Mouse (Mus musculus): ENCODE measurements around the gene Dpagt1.
"Not testable (repeated sequence)": the region's sequence is repeated elsewhere in the genome, so short reads cannot be mapped to it uniquely, and the experiment has no call there.

Dpagt1 gene

DNA sequence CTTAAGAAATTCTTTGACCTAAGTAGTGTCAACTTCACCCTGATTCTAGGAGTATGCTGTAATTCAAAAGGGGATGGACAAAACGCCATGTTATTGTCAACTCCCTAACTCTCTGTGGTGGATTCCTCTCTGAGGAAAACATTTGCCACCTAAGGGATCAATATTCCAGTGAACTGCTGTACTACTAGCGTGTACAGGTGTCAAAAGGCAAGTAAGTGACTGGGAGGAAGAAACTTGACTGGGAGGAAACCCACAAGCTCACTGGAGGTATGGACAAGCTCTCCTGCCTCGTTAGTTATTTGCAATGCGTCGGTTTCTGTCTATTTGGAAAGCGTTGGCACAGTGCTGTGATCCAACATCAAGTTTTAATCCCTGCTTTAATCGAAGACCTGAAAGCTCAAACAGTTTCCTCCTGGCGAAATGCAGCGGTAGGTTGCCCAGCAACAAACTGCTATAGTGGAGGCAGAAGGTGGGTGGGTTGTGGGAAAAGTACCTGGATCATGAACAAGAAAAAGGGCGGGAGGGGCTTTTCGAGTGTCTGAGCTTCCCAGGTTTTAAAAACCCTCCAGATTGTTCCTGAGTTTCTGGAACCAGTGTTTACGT is at the start of gene Dpagt1:
TSS of gene Dpagt1 (plus strand) at position 252 of the 603 bp plus-strand sequence.
- no peak for DNase-seq (ENCODE audit: low spot score)

DNA sequence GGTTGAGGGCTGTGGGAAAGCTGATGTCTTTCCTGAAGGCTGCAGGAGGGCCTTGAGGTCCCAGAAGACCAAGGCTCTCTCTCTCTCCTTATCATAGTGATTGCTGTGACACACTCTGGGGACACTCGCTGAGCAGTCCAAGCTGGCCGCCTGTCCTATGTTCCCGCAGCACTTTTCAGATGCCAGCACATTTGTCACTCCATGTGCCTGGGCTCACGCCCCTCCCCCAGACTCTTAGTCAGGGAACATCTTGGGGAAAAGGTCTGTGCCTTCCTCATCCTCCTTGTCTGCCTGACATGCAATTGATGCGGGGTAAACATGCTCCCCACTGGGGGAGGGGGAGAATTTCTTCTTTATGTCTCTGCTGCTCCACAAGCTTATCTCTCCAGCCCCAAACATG is 42.6 kb upstream of the Dpagt1 start:
- DNase-seq (ENCODE audit: low spot score) = no peak

DNA sequence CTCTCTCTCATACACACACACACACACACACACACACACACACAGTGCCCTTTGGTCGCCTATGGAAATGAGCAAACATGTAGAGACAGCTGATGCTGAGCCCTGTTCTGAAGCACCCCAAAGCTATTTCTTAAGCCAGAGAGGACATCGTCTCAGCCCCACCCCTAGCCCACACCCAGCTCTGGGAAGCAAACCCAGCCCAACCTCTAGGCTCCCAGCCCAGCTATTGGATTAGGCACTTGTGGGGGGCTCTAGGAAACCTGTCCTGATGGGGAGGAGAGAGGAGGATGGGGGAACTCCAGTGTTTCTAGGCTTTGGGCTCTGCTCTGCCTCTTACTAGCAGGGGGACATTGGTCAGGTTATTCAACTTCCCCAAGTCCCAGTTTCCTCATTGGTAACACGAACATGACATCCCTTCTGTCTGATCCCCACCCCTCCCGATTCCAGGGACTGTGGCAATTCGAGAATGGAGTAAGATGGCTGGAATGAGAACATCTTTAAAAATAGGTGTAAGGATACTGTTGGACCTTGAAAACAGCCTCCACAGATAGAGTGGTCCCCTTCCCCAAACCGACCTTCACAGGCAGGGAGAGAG is 39.5 kb upstream of the Dpagt1 start:
- DNase-seq (ENCODE audit: low spot score) = no peak

DNA sequence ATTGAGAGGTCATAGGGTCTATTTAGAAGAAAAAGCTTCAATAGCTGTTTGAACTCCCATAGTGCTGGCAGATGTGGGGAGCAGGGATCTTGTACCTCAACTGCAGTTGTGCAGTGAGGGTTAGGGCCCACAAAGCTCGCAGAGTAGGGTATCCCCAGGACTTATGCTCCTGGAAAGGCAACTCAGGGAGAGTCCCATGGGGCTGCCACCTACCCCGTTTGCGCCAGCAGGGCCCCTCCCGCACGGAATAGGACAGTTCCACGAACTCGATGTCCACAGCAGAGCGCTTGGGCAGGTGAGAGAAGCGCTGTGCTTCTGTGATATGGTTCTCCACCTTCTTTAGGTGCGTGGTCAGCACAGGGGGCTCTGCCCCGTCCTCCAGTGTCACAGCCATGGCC is 38.8 kb upstream of the Dpagt1 start:
- DNase-seq (ENCODE audit: low spot score) = no peak

DNA sequence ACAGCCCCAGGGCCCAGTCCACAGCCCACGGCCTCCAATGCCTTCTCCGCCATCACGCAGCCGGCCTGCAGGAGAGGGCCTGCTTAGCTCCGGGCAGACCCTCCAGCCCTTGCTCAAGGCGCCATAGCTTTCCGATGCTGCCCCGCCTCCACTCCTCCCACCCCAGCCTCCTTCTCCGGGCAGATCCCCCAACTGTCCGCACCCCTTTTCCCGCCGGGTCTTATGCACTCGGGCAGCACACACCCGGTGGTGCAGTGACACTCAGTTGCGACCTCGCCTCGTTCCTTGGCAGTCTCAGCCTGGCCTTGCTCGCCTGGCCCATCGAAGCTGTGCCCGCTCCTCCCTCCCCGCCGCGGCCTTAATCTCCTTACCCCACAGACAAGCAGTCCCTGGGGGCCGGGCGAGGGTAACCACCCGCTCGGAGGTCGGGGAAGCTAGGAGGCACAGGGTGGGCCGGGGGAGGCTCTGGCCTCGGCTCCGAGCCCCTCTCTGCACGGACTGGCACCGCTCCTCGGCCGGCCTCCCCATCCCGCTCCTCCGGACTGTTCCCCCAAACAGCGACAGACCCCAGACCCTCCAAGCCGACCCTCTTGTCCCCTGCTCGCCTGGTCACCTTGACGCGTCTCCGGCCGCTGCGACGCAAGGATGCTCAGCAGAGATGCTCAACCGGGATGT is 38.3 kb upstream of the Dpagt1 start:
- DNase-seq (ENCODE audit: low spot score) = no peak

DNA sequence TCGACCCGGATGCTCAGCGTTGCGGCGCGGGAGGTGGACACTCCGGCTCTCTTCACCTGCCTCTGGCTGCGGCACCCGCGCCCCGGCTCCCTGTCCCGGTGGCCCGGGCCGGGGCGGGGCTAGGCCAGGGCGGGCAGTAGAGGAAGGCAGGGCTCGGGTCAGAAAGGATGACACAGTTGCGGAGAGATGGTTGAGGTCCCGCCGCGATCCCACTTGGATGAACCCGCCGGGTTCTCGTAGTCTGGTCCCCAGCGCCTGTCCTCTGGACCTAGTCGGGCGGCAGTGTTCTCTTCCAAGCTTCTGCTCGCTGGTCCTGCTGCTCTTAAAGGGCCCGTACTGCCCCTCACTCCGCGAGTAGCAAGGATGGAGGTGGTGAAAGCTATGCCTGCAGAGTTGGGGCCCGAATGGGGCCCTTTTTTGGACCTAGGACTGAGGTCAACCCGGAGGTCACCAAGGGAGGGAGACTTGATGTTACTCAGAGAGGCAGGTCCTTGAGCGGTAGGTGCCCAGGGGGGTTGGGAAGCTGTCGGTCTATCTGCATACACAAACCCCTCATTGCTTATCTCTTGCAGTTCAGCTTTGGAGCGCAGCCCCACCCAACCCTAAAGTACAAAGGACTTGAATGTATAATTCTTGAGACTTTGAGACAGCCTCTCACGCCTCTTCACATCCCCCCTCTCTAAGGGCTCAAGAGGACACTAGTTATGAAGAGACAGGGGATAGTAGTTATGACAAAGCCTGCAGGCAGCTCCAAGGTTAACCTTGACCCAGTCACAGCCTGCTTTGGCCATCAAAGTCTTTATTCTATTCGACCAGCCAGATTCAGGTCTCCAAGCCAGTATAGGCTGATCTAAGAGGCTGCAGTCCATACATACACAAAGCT is 37.5 kb upstream of the Dpagt1 start, which contains the start of gene Abcg4:
TSS of gene Abcg4 (minus strand) at position 540 of the 883 bp plus-strand sequence.
- DNase-seq (ENCODE audit: low spot score) = no peak

DNA sequence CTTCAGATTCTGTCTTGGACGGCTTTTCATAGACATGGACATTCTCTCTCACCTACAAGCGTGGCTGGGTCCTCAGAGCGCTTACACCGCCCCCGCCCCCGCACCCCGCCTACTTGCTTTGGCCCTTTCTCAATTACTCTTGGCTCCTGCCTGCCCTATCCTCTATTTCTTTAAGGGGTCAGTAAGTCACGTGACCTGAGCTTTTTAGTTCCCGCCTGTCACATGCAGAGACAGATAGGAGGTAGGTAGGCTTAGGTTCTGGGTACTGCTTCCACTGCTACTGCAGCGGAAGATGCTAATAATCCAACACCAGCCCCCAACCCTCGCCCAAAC is 36.9 kb upstream of the Dpagt1 start:
- DNase-seq (ENCODE audit: low spot score) = no peak

DNA sequence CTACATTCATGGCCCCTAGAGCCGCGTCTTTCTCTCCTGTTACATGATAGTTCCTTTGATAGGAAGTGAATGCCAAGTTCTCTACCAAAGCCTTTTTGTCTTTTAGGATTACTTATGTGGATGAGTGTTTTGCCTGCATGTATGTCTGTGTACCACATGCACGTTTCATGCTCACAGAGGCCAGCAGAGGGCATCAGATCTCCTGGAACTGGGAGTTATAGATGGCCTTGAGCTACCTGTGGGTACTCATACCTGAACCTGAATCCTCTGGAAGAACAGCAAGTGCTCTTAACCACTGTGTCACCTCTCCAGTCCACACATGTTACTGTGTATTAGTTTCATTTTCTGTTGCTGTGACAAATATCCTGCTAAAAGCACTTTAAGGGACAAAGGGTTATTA is 33.3 kb upstream of the Dpagt1 start:
- DNase-seq (ENCODE audit: low spot score) = peak; percentile 58

DNA sequence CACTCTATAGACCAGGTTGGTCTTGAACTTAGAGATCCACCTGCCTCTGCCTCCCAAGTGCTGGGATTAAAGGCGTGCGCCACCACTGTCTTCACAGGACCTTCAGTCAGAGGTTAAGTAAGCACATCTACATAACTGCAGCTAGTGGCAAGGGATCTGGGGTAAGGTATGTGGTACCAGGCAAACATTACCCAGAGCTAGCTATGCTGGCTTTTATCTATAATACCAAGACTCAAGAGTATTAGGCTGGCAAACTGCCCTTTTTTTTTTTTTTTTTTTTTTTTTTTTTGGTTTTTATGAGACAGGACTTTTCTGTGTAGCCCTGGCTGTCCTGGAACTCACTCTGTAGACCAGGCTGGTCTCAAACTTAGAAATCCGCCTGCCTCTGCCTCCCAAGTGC is 25.8 kb upstream of the Dpagt1 start:
- DNase-seq (ENCODE audit: low spot score) = not testable (repeated sequence)

DNA sequence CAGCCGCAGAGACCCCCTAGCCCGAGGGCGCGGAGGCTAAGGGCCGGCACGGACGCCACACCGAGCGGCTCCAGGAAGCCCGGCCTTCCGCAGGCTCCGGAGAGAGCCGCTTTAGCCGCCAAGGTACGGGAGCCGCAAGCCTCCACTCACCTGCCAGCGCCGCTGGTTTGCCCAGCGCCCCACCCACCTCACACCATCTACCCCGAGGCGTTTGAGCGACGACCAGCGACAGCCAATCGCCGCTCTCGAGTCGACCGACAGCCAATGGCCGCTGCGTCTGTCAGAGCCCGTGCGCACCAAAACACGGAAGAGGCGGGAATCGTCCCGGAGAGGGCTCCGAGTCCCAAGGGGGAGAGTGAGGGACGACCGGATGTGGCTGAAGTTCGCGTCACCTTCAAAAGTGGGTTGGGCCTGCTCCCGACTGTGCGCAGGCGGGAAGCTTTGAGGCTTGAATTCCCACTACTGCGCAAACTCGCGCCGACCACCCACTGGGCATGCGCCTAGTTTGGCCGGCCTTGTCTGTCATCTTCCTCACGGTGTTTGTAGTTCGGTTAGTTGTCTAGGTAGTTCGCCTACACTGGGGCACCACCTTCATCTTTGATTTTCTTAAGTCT is 20.2 kb upstream of the Dpagt1 start, which contains the start of gene Hinfp:
TSS of gene Hinfp (minus strand) at position 206 of the 614 bp plus-strand sequence.
- DNase-seq (ENCODE audit: low spot score) = peak; percentile 99

DNA sequence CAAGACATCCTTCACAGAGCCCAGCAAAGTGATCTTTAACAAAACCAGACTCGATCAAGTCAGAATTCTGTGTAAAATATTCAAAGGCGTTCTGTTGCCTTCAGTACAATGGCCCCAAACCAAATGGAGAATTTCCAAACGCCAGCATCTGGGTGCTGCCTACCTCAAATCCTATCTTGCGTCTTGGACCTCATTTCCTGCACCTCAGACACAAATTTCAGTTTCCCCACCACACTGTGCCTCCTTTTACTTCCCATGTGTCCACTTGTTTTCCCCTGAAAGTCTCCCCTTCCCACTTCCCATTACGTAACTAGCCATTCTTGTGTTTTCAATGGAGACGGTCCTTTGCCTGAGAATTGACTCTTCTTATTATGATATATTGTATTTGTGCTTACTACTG is 19.3 kb upstream of the Dpagt1 start:
- no peak for DNase-seq (ENCODE audit: low spot score)

DNA sequence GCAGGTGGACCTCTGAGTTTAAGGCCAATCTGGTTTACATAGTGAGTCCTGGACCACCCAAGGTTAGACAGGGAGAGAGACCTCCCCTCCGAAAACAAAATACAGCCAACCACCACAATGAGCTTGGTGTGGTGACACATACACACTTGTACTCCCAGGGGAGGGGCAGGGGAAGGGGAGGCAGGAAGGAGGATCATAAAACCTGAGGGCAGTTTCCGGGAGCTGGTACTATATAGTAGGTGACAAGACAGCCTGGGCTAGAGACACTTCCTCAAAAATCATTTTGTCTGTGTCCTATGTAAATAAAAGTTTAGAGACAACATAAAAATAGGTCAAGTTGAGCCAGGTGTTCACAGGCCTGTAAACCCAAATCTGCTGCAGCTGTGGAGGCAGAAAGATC is 18.6 kb upstream of the Dpagt1 start:
- DNase-seq (ENCODE audit: low spot score) = no peak

DNA sequence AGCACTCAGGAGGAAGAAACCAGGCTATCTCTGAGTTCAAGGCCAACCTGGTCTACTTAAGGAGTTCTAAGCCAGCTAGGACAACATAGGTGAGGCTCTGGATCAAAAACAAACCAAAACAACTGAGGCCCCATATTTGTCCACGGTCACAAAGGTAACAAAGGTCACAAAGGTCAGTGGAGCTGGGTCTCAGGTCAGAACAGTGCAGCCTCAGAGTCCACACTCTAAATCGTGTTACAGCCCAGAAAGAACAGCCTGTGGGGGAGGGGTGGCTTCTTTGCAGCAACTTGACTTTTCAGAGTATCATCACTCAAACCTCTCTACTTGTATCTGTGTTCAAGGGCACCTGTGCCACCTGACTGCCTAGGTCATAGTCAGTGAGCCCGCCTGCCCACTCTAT is 16.1 kb upstream of the Dpagt1 start:
- DNase-seq (ENCODE audit: low spot score) = no peak

DNA sequence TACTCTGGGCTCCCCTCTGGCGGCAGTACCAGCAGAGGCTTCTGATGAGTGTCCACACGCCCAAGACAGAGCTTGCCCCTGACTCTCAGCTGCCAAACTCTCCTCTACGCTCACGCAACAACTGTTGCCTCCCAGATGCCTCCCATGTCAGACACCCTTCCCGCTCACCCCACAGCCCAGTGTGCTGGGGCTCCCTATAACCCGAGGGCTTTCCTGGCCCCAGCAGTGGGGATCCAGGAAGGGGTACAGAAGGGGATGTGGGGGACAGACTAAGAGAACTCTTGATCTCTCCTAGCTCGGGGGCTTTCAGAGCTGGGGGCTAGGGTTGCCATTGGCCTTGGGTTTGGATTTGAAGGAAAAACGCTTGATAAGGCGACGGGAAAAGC is 15.1 kb upstream of the Dpagt1 start:
- DNase-seq (ENCODE audit: low spot score) = no peak

DNA sequence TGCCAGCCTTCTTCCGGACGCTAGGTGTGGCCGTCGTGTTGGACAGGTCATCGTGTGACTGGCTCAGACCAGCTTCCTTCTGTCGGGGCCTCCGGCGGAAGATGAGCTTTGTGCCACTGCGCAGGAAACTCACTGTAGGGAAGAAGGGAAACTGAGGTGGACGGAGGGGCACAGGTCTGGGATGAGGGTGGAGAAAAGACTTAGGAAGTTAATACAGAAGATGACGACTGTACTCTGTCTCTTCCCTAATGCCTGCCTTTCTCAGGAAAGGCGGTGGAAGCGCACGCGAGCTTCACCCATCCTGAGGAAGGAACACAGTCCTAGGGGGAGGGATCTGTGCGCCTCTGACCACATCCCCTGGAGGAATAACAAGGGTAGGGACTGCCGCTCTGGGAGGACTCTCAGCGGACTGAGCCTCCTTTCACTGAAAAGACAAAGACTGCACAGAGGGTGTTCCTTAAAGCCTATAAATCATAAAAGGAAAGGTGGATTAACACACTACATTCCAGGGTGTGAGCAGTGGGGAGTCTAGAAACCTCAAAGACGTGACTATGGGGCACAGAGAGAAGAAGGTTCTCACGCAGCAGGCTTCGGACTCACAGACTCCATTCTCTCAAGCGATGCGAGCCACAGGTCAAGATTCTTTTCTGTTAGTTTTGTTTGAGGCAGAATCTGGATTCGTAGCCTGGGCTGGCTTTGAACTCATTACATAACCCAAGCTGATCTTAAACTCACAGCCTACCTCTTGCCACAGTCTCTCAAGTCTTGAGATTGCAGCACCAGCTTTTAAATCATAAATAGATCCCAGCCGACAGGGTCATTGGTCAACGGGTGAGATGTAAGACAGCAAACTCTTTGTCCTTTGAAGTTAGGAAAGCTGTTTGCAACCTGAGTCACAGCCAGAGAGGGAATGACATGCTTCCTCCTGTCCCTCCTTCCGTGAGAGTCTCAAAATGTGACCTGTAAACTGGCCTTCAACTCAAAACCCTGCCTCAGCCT is 14.4 kb upstream of the Dpagt1 start:
- DNase-seq (ENCODE audit: low spot score) = no peak

DNA sequence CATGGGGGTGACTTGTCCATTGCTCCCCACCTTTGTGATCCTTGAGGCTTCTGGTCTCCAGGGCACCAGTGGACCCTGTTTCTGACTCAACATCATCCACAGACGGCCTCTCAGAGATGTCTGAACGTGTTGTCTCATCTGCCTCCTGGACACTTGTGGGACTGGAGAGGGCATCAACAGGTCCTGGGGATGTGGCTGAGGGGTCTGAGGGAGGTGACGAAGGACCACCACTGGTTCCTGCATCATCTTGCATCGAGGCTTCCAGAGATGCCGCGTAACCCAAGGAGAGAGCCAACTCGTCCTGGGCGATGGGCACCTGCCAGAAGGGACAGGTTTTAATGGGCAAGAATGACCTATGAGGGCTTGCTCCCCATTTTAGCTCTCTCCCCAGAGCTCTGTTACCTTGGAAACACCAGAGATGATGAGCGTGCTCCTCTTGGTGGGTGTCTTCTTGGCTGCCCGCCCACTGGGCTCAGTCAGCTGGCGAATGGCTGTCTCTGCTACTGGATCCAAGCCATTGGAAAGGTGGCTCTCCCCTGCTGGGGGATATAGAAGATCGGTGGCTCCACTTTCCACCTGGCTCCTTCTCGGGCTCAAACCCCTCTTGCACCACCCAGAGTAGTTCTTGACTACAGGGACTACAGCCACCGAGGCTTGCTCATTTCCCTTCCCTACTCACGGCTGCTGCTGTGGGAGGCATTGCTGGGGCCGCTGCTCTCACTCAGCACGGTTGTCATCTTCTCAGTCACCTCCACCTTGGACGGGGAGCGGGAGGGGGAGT is 12.2 kb upstream of the Dpagt1 start:
- no peak for DNase-seq (ENCODE audit: low spot score)

DNA sequence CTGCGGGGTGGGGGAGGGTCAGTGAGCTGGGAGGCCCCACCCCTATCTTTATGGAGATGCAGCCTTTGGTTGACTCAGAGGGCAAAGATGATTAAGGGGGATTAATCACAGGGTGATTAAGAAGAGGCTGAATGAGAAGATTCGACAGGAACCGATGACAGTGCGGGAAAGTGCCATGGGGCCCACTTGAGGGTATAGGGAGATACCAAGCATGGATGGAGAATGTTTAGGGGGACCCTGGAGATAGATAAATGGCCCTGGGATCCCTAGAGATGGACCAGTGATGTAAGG is 11.6 kb upstream of the Dpagt1 start:
- no peak for DNase-seq (ENCODE audit: low spot score)

DNA sequence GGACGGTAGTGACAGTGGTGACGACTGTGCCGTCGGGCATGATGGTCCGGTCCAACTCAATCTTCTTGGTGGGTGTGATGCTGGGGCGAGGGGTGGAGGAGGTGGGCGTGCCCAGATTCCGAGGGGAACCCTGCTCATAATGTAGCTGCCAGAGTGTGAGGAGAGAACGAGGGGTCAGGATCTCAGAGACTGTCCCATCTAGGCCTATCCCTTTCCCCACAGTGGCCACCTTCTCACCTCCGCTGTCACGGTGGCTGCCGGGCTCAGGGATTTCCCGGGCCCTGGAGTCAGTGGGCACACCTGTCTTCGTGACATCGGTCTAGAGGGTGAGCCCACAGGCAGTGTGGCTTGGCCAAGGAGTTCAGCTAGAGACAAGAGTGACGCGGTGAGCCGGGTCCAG is 10.9 kb upstream of the Dpagt1 start:
- DNase-seq (ENCODE audit: low spot score) = no peak

DNA sequence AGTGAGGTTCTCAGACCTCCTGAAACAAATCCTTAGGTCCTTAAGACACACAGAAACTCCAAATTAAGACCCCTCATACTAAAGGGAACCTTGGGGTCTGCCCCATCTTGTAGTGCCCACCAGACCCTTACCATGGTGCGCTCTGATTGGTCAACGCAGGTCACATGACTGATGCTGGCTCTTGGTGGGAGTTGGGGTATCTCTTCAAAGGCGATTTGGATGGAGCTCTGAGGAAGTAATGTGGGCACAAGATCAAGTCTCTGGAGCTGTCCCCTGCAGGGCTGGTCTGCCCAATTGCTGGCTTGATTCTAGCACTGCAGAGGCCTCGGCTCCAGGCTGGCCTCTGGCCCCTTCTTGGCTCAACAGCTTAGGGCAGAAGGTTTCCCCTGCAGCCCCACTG is 8.4 kb upstream of the Dpagt1 start:
- no peak for DNase-seq (ENCODE audit: low spot score)

DNA sequence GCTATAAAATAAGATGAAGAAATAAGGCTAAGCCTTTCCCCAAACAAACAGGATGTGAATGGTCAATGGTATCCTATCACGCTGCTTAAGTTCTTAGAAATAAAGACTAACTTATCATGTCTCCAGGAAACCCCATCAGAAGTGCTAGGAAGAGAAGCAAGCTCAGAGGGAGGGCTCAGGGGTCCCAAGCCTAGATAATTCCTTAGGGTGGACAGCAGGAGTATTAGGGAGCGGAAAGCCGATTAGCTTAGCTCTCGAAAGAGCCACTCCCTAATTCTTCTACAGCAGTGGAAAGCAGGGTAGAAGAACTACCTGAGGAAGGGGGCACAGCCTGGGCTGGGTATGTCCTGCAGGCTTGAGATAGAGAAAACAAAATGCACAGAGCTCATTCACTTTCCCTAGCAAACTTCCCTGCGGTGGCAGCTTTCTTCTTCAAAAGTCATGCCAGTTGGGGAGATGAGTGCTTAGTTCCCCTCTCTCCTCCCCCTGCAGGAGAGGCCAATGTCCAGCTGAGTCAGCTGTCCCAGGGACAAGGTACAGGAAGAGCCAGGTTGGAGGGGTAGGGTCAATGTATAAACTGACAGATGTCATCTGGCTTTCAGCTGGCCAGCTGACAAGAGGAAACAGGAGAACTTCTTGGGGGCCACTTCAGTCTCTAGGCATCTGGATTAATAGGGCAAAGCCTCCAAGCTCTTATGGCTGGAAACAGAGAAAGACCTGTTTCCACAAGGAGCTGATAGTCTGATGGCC is 7.6 kb upstream of the Dpagt1 start:
- DNase-seq (ENCODE audit: low spot score) = no peak

Measured in T-cell, adult 2 months (primary cell).